Mouse (Mus musculus): Measurements from ENCODE around the gene Rps3a1.
A peak's percentile ranks its signal among the peaks of the same experiment; 100 is the strongest.
"Not testable (repeated sequence)": the region's sequence is repeated elsewhere in the genome, so short reads cannot be mapped to it uniquely, and the experiment has no call there.

Gene Rps3a1

DNA sequence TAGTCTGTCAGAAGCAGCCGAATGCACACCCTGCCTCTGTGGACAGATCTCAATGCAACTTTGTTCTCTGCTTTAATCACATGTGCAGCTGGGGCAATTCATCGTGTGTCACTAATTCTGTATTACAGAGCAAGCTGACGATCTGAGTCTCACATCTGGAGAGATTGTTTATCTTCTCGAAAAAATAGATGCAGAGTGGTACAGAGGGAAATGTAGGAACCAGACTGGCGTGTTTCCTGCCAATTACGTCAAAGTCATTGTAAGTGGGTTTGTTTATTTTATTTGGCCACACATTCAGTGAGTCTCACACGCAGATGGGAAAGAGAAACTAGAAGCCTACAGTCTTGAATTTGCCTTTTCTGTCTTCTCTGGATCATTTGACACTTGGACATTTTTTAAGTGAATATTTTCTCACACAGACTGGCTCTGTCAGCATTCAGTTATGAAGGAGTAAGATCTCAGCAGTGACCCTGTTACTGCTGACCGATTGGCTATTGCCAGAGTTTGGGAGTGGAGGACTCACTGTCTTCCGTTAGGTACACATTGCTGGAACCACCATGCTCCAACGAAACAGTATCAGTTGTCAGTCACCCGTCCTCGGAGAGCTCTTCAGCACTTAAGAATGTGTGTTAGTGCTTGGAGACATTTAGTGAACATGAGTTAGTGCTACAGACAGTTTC lies 27.7 kb downstream of the Rps3a1 start:
- peak; percentile 7 to 43 for DNase-seq (ENCODE audit: low spot score in 2 of 2)

DNA sequence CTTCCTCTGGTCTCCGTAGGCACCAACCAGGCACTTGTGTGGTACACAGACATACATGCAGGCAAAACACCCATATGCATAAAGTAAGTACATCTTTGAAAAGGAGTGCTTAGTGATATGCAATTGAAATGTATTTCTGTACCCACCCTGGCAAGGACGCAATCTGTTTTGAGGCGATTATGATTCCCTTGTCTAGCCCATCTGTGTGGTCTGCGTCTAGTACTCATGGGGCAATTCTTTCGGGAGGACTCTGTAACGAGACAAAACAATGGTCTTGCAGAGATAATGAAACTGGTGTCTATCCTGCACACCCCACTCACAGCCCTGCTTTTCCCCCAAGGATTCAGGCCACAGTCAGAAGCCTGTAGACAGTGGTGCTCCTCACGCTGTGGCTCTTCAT lies 29.7 kb downstream of the Rps3a1 start:
- DNase-seq (ENCODE audit: low spot score in 2 of 2) = no peak

DNA sequence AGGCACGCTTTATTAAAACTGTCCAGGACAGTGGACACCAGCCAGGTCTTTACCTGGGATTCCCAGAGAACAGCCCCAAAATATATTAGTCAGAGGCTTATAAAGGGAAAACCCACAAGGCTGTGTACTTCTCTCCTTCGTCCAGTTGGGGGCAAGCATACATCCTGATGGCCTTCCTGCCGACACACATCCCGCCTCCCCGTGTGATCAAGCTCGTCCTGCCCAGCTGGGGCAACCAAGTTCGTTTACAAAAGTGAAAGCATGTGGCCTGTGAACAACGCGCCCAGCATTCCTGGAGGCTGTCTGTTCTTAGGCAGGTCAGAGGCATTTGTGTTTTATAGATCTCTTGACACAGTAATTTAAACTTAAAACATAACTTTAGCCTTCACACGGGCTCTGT lies 32.4 kb downstream of the Rps3a1 start:
- no peak for DNase-seq (ENCODE audit: low spot score in 2 of 2)

DNA sequence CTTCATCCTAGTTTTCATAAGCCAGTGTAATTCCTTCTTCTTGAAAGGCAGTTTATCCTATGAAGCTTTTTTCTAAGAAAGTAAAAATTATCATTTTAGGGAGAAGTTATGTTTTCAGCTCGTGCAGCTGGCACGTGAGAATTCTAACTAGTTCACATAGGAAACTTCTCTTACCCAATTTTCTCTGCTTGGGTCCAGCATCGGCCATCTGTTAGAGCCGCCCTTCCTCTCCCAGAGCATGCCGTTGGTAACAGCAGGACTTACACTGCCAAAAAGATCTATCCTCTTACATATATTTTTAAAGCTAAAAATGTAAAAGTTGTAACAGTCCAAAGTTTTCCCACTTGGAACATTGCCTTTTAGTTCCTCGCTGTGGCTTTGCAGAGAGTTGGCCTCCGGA lies 33.4 kb downstream of the Rps3a1 start:
- peak in 1 of 2 experiments; percentile 19 for DNase-seq (ENCODE audit: low spot score in 2 of 2)

DNA sequence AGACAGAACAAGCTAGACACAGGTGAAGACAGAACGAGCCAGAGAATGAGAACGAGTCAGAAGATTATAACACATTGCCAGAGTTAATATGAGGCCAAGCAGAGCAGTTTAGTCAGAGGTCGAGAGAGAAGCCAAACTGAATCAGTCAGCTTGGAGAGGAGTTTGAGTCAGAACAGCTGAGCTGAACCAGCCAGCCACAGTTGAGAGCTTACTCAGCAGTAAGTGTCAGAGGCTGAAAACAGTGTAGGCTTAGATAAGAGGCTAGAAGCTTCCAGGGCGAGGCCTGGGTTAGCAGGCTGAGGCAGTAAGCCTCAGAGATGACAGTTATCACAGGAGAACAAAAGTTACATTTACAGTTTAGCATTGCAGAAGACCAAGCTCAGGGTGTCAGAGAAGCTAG lies 33.9 kb downstream of the Rps3a1 start:
- no peak for DNase-seq (ENCODE audit: low spot score in 2 of 2)

DNA sequence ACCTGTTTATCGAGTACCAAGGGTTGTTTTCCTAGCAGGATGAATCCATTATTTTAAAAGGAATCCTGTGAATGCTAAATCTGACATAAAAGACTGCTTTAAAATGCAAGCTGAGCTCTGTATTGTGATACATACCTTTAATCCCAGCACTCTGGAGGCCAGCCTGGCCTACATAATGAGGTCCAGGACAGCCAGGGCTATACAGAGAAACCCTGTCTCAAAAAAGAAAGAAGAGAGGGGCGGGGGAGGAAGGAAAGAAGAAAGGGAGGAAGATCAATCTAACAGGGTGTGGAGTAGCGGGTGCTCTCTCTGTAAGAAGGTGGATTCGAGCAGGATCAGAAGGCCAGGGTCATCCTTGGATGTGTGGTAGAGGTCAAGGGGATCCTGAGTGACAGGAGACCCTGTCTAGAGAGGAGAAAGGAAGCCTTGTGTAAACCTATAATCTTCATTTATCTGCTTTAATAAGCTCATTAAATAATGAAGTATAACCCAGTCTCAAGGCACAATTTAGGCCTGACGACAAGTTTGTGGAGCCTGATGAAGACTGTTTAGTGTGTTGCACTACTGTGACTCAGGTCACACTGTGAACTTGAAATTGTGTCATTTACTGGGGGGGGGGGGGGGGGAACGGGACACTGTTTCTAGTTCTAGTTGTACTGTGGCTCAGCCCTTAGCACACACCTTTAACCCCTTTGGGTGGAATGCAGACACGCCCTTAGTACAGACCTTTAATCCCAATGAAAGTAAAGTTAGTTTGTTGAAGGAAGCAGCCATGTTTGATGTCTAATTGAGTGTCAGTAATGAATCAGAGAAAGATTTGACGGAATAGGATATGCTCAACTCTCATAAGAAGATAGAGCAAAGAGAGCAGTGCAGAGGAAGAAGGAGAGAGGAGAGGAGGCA lies 34.6 kb downstream of the Rps3a1 start:
- DNase-seq (ENCODE audit: low spot score in 2 of 2) = no peak

DNA sequence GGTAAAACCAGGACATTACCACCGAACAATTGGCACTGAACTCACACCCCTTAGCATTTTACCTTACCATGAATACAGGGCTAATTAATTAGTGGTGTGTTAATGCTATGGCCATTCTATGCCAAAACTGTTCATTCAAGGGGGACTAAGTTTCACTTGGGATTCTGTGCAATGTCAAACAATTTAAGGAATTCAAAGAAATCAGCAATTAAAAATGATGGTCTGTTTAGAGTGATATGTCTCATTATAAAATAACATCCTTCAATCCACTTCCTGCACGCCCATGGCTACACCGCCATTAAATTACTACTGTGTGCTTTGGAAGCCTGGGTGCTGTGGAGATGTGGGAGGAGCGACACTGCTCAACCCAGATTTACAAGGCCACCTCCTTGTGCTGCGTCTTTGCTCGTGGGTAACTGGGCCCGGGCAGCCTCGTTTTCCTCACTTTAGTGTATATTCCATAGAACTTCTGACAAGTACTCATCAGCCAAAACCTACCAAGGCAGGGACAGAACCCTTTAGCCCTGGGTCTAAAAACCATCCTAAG lies 36.3 kb downstream of the Rps3a1 start:
- DNase-seq (ENCODE audit: low spot score in 2 of 2) = no peak

DNA sequence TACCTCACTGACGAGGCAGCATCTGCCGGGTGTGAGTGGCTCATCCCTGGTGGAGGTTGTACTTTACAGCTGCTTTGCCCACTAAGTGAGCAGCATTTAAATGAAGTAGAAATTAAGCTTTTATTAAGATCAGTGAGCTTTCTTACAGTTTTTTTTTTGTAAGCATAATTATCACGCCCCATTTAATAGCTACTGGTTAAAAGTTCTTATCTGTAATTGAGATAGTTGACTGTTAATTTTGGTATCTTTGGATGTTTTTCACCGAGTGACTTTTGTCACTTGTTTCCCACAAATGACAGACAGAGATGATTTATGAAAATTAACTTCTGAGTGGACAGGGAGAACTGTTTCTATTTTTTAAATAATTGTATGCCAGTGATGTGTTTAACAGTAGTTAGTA lies 37.6 kb downstream of the Rps3a1 start:
- DNase-seq (ENCODE audit: low spot score in 2 of 2) = no peak

DNA sequence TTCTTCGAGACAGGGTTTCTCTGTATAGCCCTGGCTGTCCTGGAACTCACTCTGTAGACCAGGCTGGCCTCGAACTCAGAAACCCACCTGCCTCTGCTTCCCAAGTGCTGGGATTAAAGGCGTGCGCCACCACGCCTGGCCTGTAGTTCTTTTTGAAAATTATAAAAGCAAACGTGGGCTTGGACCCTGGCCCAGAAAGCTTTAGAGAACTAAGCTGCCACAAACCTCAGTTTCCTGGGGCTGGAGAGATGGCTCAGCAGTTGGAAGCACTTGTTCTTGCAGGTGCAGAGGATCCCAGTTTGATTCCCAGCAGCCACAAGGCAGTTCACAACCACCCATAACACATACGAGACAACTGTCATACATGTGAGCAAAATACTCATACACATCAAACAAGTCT lies 38.1 kb downstream of the Rps3a1 start:
- not testable (repeated sequence) for DNase-seq (ENCODE audit: low spot score in 2 of 2)

DNA sequence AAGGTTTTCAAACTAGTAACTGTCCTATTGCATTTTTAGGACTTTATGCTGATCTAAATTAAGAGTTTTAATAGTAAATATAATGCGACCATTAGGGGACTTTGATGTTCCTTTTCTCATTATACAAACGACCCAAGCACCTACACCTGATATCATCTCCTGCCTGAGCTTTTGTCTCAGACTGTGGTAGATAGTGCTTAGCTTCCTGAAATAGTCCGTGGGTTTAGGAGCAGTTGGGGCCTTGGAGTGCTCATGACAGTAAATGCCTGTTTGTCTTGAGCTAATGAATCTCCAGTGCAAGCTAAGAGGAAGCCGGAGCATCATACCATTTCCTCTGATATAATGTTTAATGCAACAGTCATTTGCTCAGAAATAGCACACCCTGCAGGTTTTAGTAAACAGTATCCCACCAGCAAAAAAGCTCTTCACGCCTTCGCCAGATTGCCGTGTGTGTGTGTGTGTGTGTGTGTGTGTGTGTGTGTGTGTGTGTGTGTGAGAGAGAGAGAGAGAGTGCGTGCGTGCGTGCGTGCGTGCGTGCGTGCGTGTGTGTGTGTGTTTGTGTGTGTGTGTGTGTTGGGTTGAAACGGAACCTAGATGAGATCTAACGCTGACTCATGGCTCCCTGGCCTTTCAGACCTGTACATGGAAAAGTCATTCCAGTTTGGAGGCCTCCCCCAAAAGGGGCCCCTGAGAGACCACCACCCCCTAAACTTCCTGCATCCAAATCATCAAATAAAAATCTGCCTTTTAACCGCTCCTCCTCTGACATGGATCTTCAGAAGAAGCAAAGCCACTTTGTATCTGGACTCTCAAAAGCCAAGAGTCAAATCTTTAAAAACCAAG lies 38.8 kb downstream of the Rps3a1 start:
- no peak for DNase-seq (ENCODE audit: low spot score in 2 of 2)

DNA sequence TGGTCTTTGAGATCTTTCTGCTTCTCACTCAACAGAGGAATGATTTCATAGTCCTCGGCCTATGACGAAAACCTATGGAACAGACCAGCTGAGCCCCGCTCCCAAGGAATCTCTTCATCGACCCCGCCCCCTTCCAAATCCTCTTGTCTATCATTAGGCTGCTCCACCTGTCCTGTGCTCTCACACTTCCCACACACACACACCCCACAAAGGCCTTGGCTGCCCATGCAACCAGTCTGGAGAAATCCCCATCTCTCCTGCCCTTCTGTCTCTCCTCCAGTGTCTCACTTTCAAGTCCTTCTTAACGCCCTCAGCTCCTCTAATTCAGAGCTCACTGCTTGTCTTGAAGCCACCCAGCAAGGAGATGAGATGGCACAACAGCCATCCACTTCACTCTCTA lies 40.5 kb downstream of the Rps3a1 start:
- no peak for DNase-seq (ENCODE audit: low spot score in 2 of 2)

DNA sequence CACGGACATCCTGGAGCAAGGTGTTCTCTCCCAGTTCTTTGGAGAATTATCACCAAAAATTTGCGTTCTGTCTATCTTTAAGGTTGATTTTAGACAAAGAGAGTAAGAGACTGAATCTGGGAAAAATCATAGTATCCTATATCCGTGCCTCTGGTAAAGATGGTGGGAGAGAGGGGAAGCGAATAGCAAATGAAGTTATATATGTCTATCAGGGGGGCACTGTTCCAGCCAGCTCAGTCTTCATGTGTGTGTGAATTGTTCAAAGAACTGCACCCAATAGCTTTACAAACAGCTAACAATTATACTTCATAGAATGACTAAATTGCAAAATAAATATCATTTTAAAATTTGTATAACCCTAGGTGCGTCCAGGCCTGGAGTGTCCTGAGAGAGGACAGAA lies 48.6 kb downstream of the Rps3a1 start:
- DNase-seq (ENCODE audit: low spot score in 2 of 2) = no peak

DNA sequence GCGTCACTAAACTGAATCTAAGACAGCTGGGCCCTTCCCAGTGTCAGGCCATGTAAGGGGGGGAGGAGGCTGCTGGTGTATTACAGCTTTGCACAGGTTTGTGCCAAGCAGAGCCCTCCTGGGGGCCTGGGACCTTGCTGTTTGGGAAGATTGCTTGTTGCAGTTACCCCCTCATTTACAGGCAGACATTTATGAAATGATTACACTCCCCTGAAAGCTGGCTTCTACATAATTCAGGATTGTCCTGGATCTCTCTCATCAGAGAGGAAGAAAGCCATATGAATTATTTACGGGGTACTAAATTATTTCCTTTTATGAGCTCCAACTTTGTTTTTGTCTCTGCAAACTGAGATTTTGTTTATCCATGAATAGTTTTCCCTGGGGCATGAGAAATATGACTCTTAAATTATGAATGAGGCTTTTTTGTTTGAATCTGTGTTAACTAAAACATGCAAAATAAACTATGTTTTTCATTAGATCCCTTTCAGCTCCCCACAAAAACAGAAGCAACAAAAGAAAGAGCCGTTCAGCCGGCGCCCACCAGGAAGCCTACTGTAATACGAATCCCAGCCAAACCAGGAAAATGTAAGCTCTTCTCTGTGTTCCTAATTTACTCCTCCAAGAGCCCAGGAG lies 49.2 kb downstream of the Rps3a1 start:
- no peak for DNase-seq (ENCODE audit: low spot score in 2 of 2)
